Mouse (Mus musculus) c-Kit-positive CD71-positive TER-119-positive erythroid progenitor cells, embryonic 14.5 days (primary cell): ENCODE measurements around the gene Pycr2.

ENCODE experiments used
- DNase-seq: peaks from one replicate; pipeline ENCODE4 v3.0.0-alpha.2; 2013; ENCODE audit warnings: low spot score

Pycr2 gene

GRCm38 (mm10) chr1:180941726-180942125 lies 37.6 kb downstream of the Pycr2 start:
- DNase-seq: no peak

DNA sequence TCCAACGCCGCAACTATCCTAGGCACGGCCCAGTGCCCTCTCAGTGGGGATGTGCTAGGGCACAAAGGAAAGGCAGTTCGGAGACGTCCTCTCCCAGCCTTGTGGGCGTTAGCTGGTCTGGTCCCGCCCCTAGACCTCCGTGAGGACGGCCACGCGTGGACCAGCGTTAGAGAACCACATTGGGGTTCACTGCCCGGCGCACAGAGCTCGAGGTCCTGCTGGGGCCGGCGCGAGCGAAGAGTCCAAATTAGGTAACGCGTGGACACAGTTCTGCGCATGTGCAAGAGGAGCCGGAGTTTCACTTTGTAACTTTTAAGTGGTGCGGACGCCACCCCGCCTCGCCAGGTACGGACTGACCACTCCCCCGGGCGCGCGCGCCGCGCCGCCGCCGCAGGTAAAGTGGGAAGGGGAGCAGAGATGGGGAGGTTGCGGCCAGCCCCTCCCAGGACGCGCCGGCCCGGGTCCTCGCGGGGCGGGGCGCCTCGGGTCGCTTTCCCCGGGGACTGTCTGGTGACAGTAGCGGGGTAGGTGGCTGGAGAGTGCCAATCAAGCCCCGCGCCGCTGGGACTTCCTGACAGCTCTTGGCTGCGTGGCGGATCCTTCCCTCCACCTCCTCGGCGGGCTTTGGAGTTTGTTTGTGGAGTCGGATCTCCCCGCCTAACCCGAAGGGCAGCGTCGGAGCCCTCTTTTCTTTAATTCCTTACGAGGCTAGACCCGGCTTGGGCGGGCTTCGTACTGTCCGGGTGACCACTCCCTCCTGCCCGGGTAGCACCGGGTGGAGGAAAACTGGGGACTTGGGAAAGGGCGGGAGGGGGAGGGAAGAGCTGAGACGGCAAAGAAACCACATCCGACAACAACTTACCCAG lies 38.3 kb downstream of the Pycr2 start, which contains the start of gene Tmem63a:
Tmem63a (plus strand) TSS at position 179 of the 866 bp plus-strand sequence.
- DNase-seq: peak; percentile 56

- DNase-seq: no peak
Measured at GRCm38 (mm10) chr1:180943032-180943644, 39.0 kb downstream of the Pycr2 start.

GRCm38 (mm10) chr1:180943896-180944295 lies 39.8 kb downstream of the Pycr2 start:
- no peak for DNase-seq

- DNase-seq: no peak
Measured at GRCm38 (mm10) chr1:180944553-180944952, 40.5 kb downstream of the Pycr2 start.

DNA sequence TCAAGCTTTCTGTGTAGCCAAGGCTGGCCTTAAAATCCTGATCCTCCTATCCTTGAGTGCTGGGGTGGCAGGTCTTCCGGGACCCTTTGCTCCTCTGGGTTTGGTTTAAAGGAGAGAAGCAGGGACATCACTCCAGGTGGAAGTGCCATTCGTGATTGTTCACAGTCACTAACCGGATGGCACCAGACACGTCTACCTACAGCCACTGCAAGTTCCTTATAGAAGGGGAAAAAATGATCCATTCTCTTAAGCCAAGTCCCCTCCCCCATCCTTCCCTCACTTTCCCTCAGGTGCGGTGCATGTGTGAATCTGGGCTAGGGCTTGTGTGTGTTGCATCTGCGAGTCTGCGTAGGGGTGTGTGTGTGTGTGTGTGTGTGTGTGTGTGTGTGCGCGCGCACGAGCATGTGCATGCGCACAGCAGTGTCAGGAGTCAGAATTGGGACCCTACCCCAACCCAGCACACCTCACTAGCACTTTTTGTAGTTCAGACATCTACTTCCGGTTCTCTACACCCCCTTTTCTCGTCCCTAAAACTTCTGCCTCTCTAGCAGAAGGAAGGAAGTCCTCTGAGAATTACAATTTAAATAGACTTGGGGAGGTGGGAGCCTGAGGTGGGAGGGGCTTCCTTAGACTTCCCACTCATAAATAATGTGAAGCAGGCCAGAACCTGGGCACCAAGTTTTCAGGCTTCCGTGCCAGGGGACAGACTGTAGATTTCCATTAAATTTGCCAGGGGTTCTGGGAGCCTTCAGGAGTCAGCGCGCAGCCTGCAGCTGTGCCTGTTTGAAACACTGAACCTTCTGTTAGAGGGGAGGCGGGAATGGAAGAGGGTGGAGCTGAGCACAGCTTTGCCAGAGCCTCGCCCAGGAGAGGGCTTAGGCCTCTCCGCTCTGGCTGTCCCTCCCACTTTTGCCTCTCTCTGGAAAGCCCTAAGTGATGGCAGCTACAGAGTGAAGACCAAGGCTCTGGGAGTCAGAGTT lies 41.2 kb downstream of the Pycr2 start:
- peak; percentile 76 for DNase-seq

DNA sequence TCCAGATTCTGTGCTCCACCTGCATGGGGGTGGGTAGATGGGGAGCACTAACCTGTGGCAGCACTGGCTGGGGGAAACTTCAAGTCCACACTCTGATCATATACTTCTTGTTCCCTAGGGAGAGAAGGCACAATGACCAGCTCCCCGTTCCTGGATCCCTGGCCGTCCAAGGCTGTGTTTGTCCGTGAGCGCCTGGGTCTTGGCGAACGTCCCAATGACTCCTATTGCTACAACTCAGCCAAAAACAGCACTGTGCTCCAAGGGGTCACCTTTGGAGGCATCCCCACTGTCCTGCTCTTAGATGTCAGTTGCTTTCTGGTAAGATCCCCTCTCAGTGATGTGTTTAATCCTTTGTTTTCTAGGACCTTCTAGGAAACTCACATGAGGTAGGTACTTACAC lies 42.4 kb downstream of the Pycr2 start:
- no peak for DNase-seq

- no peak for DNase-seq
Measured at GRCm38 (mm10) chr1:180952085-180952746, 48.1 kb downstream of the Pycr2 start.

- no peak for DNase-seq
Measured at GRCm38 (mm10) chr1:180952808-180953207, 48.7 kb downstream of the Pycr2 start.

- DNase-seq: no peak
Measured at GRCm38 (mm10) chr1:180956401-180956800, 52.3 kb downstream of the Pycr2 start.

DNA sequence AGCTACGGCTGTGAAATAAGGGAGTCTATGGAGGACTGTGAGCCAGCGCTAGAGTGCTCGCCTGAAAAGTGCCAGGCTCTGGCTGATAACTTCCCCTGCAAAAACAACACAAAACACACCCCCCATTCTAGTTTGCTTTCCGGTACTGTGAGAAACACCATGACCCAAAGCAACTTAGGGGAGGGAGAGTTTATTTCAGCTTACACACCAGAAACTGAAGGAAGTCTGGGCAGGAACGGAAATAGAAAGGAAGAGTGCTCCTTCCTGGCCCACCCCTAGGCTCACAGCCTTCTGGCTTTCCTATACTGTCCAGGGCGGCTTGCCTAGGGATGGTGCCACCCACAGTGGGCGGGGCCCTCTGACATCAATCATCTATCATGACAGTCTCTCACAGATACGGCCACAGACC lies 52.9 kb downstream of the Pycr2 start:
- no peak for DNase-seq
